Comparison of ENCODE assay signal across 11 mouse cellular contexts in the genomic region with DNA sequence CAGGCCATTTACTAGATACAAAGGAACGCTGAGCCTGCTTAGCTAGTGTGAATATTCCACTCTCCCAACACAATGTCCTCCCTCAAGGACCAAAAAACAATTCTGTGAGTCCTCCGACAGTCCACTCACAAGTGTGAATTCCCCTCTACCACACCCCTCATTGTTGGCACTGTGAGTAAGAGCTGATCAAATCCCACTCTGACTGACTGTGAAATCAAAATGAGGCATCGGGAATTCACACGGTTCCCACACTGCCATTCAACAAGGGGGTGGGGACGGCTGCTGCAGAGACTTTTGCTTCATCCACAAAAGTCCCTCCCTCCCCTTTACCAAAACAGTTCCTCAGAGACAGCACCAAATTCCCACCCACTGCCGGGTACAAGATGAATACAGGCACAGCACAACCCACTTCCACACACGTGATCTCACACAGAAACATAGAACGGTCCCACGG. TPM values are rescaled to one million over a fixed set of nuclear protein-coding genes. Genes with fewer than 3 reads are reported as not detected.
DNase-seq lines count a peak whose midpoint lies in the region; ATAC-seq lines count a peak whose summit lies in the region.
"Had no signal": no experiment of that assay in that cellular context is flagged by ENCODE, and none has a peak within 500 bp of the region (broad histone marks: within the 10 kb centered on the region; RNA-seq: fewer than 3 reads in every experiment).

No protein-coding gene starts in this region.

- no peak overlapping the region for H3K9ac ChIP-seq in limb, embryonic 13.5 days
- H3K9ac ChIP-seq: liver, embryonic 14.5 days had no signal

- no peaks in the 10 kb centered on the region for H3K27me3 ChIP-seq in limb, embryonic 13.5 days

- no peak overlapping the region for H3K27ac ChIP-seq in limb, embryonic 13.5 days
- H3K27ac ChIP-seq: liver, embryonic 14.5 days had no signal

- peak; percentile 25 for DNase-seq in cerebellum, adult 9-10 months
- DNase-seq in cerebellum, adult 9-11 months, result no peak
- peak; percentile 36 for DNase-seq in right cerebral cortex, adult 2 months (ENCODE audit: low spot score in 2 of 2)
- no peak for DNase-seq in right cerebral cortex, postnatal 14 days
- no peak for DNase-seq in cerebellum, postnatal 25 days
- DNase-seq in spleen, adult 12 weeks (ENCODE audit: low spot score), result no peak
- DNase-seq: cerebellum, adult 11-12 months; heart, adult 18-20 months had no signal

- peak overlapping the region; percentile 66 for H3K4me2 ChIP-seq in limb, embryonic 13.5 days (replicated peaks)

- WGBS in limb, embryonic 13.5 days, result 31% methylated on average over 9 of the region's 9 CpGs

- peaks cover 22% of the 10 kb centered on the region for H3K4me1 ChIP-seq in limb, embryonic 13.5 days

- no peak for ATAC-seq in limb, embryonic 13.5 days (ENCODE audit: low FRiP score, low read depth)
- ATAC-seq in cerebellum, adult (ENCODE audit: insufficient number of reproducible peaks, low FRiP score, low TSS enrichment), result no peak

- H3K9me3 ChIP-seq in limb, embryonic 13.5 days, result no peaks in the 10 kb centered on the region

- H3K4me3 ChIP-seq in limb, embryonic 13.5 days, result no peak overlapping the region

- no peaks in the 10 kb centered on the region; the same call in 1 of the 2 replicates for H3K36me3 ChIP-seq in limb, embryonic 13.5 days

RNA-seq across cellular contexts. Expression of a gene that starts 8.7 kb away (rescaled TPM):
- polyA plus RNA-seq in limb, embryonic 13.5 days (2015; fragmentation: Nextera tagmentation; extraction: Ambion mirVana), result 22.4 and 23.3 TPM in 2 replicates

RNA-seq across cellular contexts. Expression of a gene that starts 51.8 kb away (rescaled TPM):
- polyA plus RNA-seq in limb, embryonic 13.5 days (2015; fragmentation: Nextera tagmentation; extraction: Ambion mirVana), result 33.5 and 34.6 TPM in 2 replicates

Comparison
In these comparisons a context has a peak if more than half of its experiments do, and no peak if none do; other contexts are left out.
1. DNase-seq: peak in cerebellum, adult 9-10 months (single experiment) and right cerebral cortex, adult 2 months (2 of 2); none in cerebellum, adult 9-11 months (single experiment), right cerebral cortex, postnatal 14 days (single experiment), cerebellum, postnatal 25 days (0 of 2) and spleen, adult 12 weeks (single experiment).